24 mouse cellular contexts compared by ENCODE assay signal in genomic region chr15:15500276-15500675, GRCm38 (mm10).
DNase-seq lines count a peak whose midpoint lies in the region; TF ChIP-seq lines count a peak whose summit lies in the region.
"Had no signal": no experiment of that assay in that cellular context is flagged by ENCODE, and none has a peak within 500 bp of the region (broad histone marks: within the 10 kb centered on the region; RNA-seq: fewer than 3 reads in every experiment).

No protein-coding gene starts in this region.

- TF ChIP-seq POLR2A in MEL (IDR thresholded peaks at IDR 0.05; ENCODE audit: control insufficient read depth in 1 of 2, insufficient read depth in 1 of 2, low read depth in 1 of 2, low read length in 2 of 2, poor library complexity in 1 of 2), result no peak

- no peak for DNase-seq in layer of hippocampus, adult 2 months (ENCODE audit: low spot score in 2 of 2)
- no peak for DNase-seq in layer of hippocampus, adult 11-12 months (ENCODE audit: low spot score)
- DNase-seq in A20 (ENCODE audit: low read depth, low spot score), result peak; percentile 12
- peak; percentile 29 for DNase-seq in MEL (ENCODE audit: low read depth, low spot score)
- DNase-seq in adrenal gland, adult 18-20 months (ENCODE audit: low spot score in 2 of 2), result no peak
- DNase-seq in T-cell, adult 2 months (ENCODE audit: low spot score), result no peak
- DNase-seq: adrenal gland, postnatal 10 days; adrenal gland, postnatal 36 days; B cell, adult 2 months; cerebellum, adult 18-20 months; cerebellum, adult 9-10 months; cerebellum, postnatal 14 days; forebrain, postnatal 0 days; gastrocnemius, postnatal 25 days; heart, adult 18-20 months; heart, postnatal 10 days; heart, postnatal 36 days had no signal

- no peaks in the 10 kb centered on the region for H3K9me3 ChIP-seq in MEL (replicated peaks; ENCODE audit: insufficient read depth, low read length)
- H3K9me3 ChIP-seq: embryonic facial prominence, embryonic 12.5 days; embryonic facial prominence, embryonic 15.5 days; heart, embryonic 12.5 days; heart, embryonic 15.5 days; hindbrain, embryonic 10.5 days had no signal

- H3K27me3 ChIP-seq in MEL (ENCODE audit: control insufficient read depth in 1 of 2, insufficient read depth in 2 of 2, low read length in 2 of 2), result no peaks in the 10 kb centered on the region
- H3K27me3 ChIP-seq: CH12.LX; embryonic facial prominence, embryonic 12.5 days; embryonic facial prominence, embryonic 15.5 days; heart, embryonic 12.5 days; heart, embryonic 15.5 days had no signal

- peak; percentile 74 for TF ChIP-seq RAD21 in MEL (IDR thresholded peaks at IDR 0.05; ENCODE audit: low read depth, low read length)

- H3K27ac ChIP-seq in layer of hippocampus, adult 2 months, result no peak overlapping the region
- no peak overlapping the region for H3K27ac ChIP-seq in MEL (ENCODE audit: control insufficient read depth, low read depth, low read length)
- H3K27ac ChIP-seq: embryonic facial prominence, embryonic 12.5 days; embryonic facial prominence, embryonic 15.5 days; heart, embryonic 15.5 days; hindbrain, embryonic 10.5 days; hindbrain, embryonic 14.5 days had no signal

- no peak overlapping the region for H3K4me3 ChIP-seq in layer of hippocampus, adult 2 months
- H3K4me3 ChIP-seq in MEL (ENCODE audit: control insufficient read depth in 1 of 2, insufficient read depth in 1 of 2, low read depth in 2 of 2, low read length in 2 of 2), result no peak overlapping the region
- H3K4me3 ChIP-seq: embryonic facial prominence, embryonic 12.5 days; embryonic facial prominence, embryonic 15.5 days; heart, embryonic 12.5 days; heart, embryonic 15.5 days; hindbrain, embryonic 10.5 days had no signal

- H3K79me2 ChIP-seq in MEL (ENCODE audit: control insufficient read depth, insufficient read depth, low read length, poor library complexity), result no peaks in the 10 kb centered on the region

- no peak for TF ChIP-seq EP300 in MEL (IDR thresholded peaks at IDR 0.05; ENCODE audit: low read depth in 1 of 2, low read length in 2 of 2)

- TF ChIP-seq CTCF in layer of hippocampus, adult 2 months (conservative IDR thresholded peaks at IDR 0.05), result peak; percentile 52
- peak in 2 of 3 experiments; percentile 31 to 53; a peak in 4 of 6 replicates for TF ChIP-seq CTCF in MEL (IDR thresholded peaks at IDR 0.05 in 2 of 3, conservative IDR thresholded peaks at IDR 0.05 in 1 of 3; ENCODE audit: control insufficient read depth in 1 of 3, insufficient read depth in 1 of 3, low read depth in 2 of 3, low read length in 3 of 3, poor library complexity in 1 of 3, severe bottlenecking in 1 of 3)

- no peaks in the 10 kb centered on the region for H3K36me3 ChIP-seq in MEL (ENCODE audit: control insufficient read depth in 1 of 2, insufficient read depth in 2 of 2, low read length in 2 of 2)
- H3K36me3 ChIP-seq: embryonic facial prominence, embryonic 12.5 days; embryonic facial prominence, embryonic 15.5 days; heart, embryonic 12.5 days; heart, embryonic 15.5 days; hindbrain, embryonic 10.5 days had no signal

- H3K9ac ChIP-seq in MEL (ENCODE audit: control insufficient read depth, low read depth, low read length, poor library complexity, severe bottlenecking), result no peak overlapping the region
- H3K9ac ChIP-seq: embryonic facial prominence, embryonic 12.5 days; embryonic facial prominence, embryonic 15.5 days; forebrain, postnatal 0 days; heart, embryonic 12.5 days; heart, embryonic 15.5 days; hindbrain, embryonic 14.5 days had no signal

- H3K4me1 ChIP-seq in MEL (ENCODE audit: control insufficient read depth in 1 of 2, insufficient read depth in 2 of 2, low read length in 2 of 2), result no peaks in the 10 kb centered on the region
- H3K4me1 ChIP-seq: embryonic facial prominence, embryonic 12.5 days; embryonic facial prominence, embryonic 15.5 days; heart, embryonic 12.5 days; heart, embryonic 15.5 days; hindbrain, embryonic 10.5 days had no signal

TF ChIP-seq in MEL, 35 proteins besides CTCF, POLR2A, EP300 and RAD21:
- TF ChIP-seq GABPA (IDR thresholded peaks at IDR 0.05; ENCODE audit: low read depth, low read length), result no peak
- peak; percentile 53 for TF ChIP-seq SMC3 (IDR thresholded peaks at IDR 0.05; ENCODE audit: low read depth, low read length)

Comparison
In these comparisons a context has a peak if more than half of its experiments do, and no peak if none do; other contexts are left out.
1. DNase-seq: peak in A20 (single experiment) and MEL (single experiment); none in layer of hippocampus, adult 2 months (0 of 2), layer of hippocampus, adult 11-12 months (single experiment), adrenal gland, adult 18-20 months (0 of 2) and T-cell, adult 2 months (single experiment).